Comparison of ENCODE assay signal across 14 mouse cellular contexts in genomic region chr2:168791115-168791802, GRCm38 (mm10). TPM values are rescaled to one million over a fixed set of nuclear protein-coding genes. Genes with fewer than 3 reads are reported as not detected.
DNase-seq lines count a peak whose midpoint lies in the region; ATAC-seq lines count a peak whose summit lies in the region.
"Had no signal": no experiment of that assay in that cellular context is flagged by ENCODE, and none has a peak within 500 bp of the region (broad histone marks: within the 10 kb centered on the region; RNA-seq: fewer than 3 reads in every experiment).

No protein-coding gene starts in this region.

- no peak overlapping the region for H3K9ac ChIP-seq in forebrain, embryonic 15.5 days (replicated peaks)
- H3K9ac ChIP-seq in midbrain, embryonic 16.5 days (ENCODE audit: low read depth, low read length), result no peak overlapping the region

- peak overlapping the region; percentile 75 for H3K27ac ChIP-seq in forebrain, embryonic 10.5 days
- no peak overlapping the region for H3K27ac ChIP-seq in forebrain, embryonic 15.5 days (replicated peaks)
- H3K27ac ChIP-seq in midbrain, embryonic 10.5 days (replicated peaks), result peak overlapping the region; percentile 84
- H3K27ac ChIP-seq in midbrain, embryonic 16.5 days (ENCODE audit: low read length), result no peak overlapping the region

- intact Hi-C loops in heart, postnatal 10 days (cut with DNase I), result no loop called here

- no peak for ATAC-seq in forebrain, embryonic 15.5 days (replicated peaks)
- ATAC-seq in midbrain, embryonic 16.5 days, result no peak

- no peaks in the 10 kb centered on the region for H3K27me3 ChIP-seq in forebrain, embryonic 10.5 days (ENCODE audit: poor library complexity, severe bottlenecking)
- H3K27me3 ChIP-seq in forebrain, embryonic 15.5 days, result no peaks in the 10 kb centered on the region
- no peaks in the 10 kb centered on the region for H3K27me3 ChIP-seq in midbrain, embryonic 10.5 days (ENCODE audit: low read depth, poor library complexity, severe bottlenecking)
- no peaks in the 10 kb centered on the region for H3K27me3 ChIP-seq in midbrain, embryonic 16.5 days (ENCODE audit: control insufficient read depth, insufficient read depth, low read depth, low read length)

- no peak overlapping the region for H3K4me3 ChIP-seq in forebrain, embryonic 10.5 days
- no peak overlapping the region for H3K4me3 ChIP-seq in forebrain, embryonic 15.5 days
- H3K4me3 ChIP-seq in midbrain, embryonic 10.5 days, result no peak overlapping the region
- H3K4me3 ChIP-seq in midbrain, embryonic 16.5 days (ENCODE audit: low read depth, low read length), result no peak overlapping the region
- H3K4me3 ChIP-seq: myocyte had no signal

- no peaks in the 10 kb centered on the region for H3K9me3 ChIP-seq in forebrain, embryonic 10.5 days
- no peaks in the 10 kb centered on the region for H3K9me3 ChIP-seq in forebrain, embryonic 15.5 days
- no peaks in the 10 kb centered on the region for H3K9me3 ChIP-seq in midbrain, embryonic 10.5 days (replicated peaks)
- H3K9me3 ChIP-seq in midbrain, embryonic 16.5 days (replicated peaks; ENCODE audit: control insufficient read depth, low read length, poor library complexity, severe bottlenecking), result no peaks in the 10 kb centered on the region

- H3K4me2 ChIP-seq in forebrain, embryonic 15.5 days (replicated peaks), result no peak overlapping the region
- no peak overlapping the region for H3K4me2 ChIP-seq in midbrain, embryonic 16.5 days (ENCODE audit: low read length)

- WGBS in forebrain, embryonic 10.5 days, result 43% methylated on average over 4 of the region's 4 CpGs
- WGBS in forebrain, embryonic 15.5 days, result 71% methylated on average over 4 of the region's 4 CpGs
- 35% methylated on average over 4 of the region's 4 CpGs for WGBS in midbrain, embryonic 10.5 days
- WGBS in midbrain, embryonic 16.5 days, result 51% methylated on average over 4 of the region's 4 CpGs

- DNase-seq in forebrain, embryonic 10.5 days (ENCODE audit: extremely low spot score, low spot score), result peak; percentile 50
- DNase-seq in midbrain, embryonic 10.5 days (ENCODE audit: low spot score), result peak; percentile 67
- DNase-seq in forelimb bud, embryonic 11.5 days (ENCODE audit: low read depth, low spot score), result peak; percentile 57
- DNase-seq in telencephalon, adult 2 months (ENCODE audit: low read depth, low spot score), result peak; percentile 27
- no peak for DNase-seq in thymus, postnatal 25 days
- no peak for DNase-seq in heart, postnatal 10 days
- DNase-seq: adrenal gland, adult 8-10 months; cerebellum, adult 11 months; heart, postnatal 4 days had no signal

- H3K36me3 ChIP-seq in forebrain, embryonic 10.5 days (replicated peaks), result no peaks in the 10 kb centered on the region
- no peaks in the 10 kb centered on the region for H3K36me3 ChIP-seq in forebrain, embryonic 15.5 days
- no peaks in the 10 kb centered on the region for H3K36me3 ChIP-seq in midbrain, embryonic 10.5 days
- no peaks in the 10 kb centered on the region for H3K36me3 ChIP-seq in midbrain, embryonic 16.5 days (ENCODE audit: control insufficient read depth, insufficient read depth, low read length)

- peaks cover 15% of the 10 kb centered on the region for H3K4me1 ChIP-seq in forebrain, embryonic 10.5 days
- no peaks in the 10 kb centered on the region for H3K4me1 ChIP-seq in forebrain, embryonic 15.5 days
- H3K4me1 ChIP-seq in midbrain, embryonic 10.5 days, result peaks cover 18% of the 10 kb centered on the region
- H3K4me1 ChIP-seq in midbrain, embryonic 16.5 days (ENCODE audit: control insufficient read depth, insufficient read depth, low read length), result no peaks in the 10 kb centered on the region

RNA-seq across cellular contexts. Expression of gene Sall4, which starts 23.5 kb away (rescaled TPM):
- polyA plus RNA-seq in forebrain, embryonic 10.5 days (2016; fragmentation: Nextera tagmentation; extraction: Ambion mirVana), result 35.3 and 39.1 TPM in 2 replicates
- polyA plus RNA-seq in forebrain, embryonic 15.5 days (2015; fragmentation: Nextera tagmentation; extraction: Ambion mirVana), result 0.47 and 0.88 TPM in 2 replicates
- polyA plus RNA-seq in midbrain, embryonic 10.5 days (2016; fragmentation: Nextera tagmentation; extraction: Ambion mirVana), result 53.9 and 74.3 TPM in 2 replicates
- polyA plus RNA-seq in midbrain, embryonic 16.5 days (2015; fragmentation: Nextera tagmentation; extraction: Ambion mirVana), result 0.84 and 1.9 TPM in 2 replicates
- 1 to 10 TPM; 1.7 to 2.3 TPM for total RNA-seq in heart, postnatal 10 days (2021)
- polyA plus RNA-seq: gonadal fat pad, adult 2 months; lung, embryonic 16.5 days; myocyte had no signal

RNA-seq across cellular contexts. Expression of gene Atp9a, which starts 49.0 kb away (rescaled TPM):
- polyA plus RNA-seq in forebrain, embryonic 10.5 days (2016; fragmentation: Nextera tagmentation; extraction: Ambion mirVana), result 8.7 and 9.0 TPM in 2 replicates
- 60.4 and 91.5 TPM in 2 replicates for polyA plus RNA-seq in forebrain, embryonic 15.5 days (2015; fragmentation: Nextera tagmentation; extraction: Ambion mirVana)
- polyA plus RNA-seq in midbrain, embryonic 10.5 days (2016; fragmentation: Nextera tagmentation; extraction: Ambion mirVana), result 15.5 and 23.0 TPM in 2 replicates
- 88.4 and 97.1 TPM in 2 replicates for polyA plus RNA-seq in midbrain, embryonic 16.5 days (2015; fragmentation: Nextera tagmentation; extraction: Ambion mirVana)
- total RNA-seq in heart, postnatal 10 days (2021), result 10 to 100 TPM; 64.0 TPM

Comparison
In these comparisons a context has a peak if more than half of its experiments do, and no peak if none do; other contexts are left out.
1. H3K27ac ChIP-seq: peak in forebrain, embryonic 10.5 days (single experiment) and midbrain, embryonic 10.5 days (single experiment); none in forebrain, embryonic 15.5 days (single experiment) and midbrain, embryonic 16.5 days (single experiment).
2. RNA of gene Sall4, which starts 23.5 kb away (polyA plus RNA-seq): 53.9 to 74.3 TPM in midbrain, embryonic 10.5 days and 35.3 to 39.1 TPM in forebrain, embryonic 10.5 days; 0.47 to 0.88 TPM in forebrain, embryonic 15.5 days and 0.84 to 1.9 TPM in midbrain, embryonic 16.5 days; every median in the first group is over 10 times any median in the second.
3. DNase-seq: peak in forebrain, embryonic 10.5 days (single experiment), midbrain, embryonic 10.5 days (single experiment), forelimb bud, embryonic 11.5 days (single experiment) and telencephalon, adult 2 months (single experiment); none in thymus, postnatal 25 days (single experiment) and heart, postnatal 10 days (0 of 2).